Mouse (Mus musculus) small intestine, adult 2 months (tissue): ENCODE data around the gene Tdrd1. TPM values are rescaled to one million over a fixed set of nuclear protein-coding genes. Genes with fewer than 3 reads are reported as not detected.

Source experiments
- H3K27ac ChIP-seq: fragments of 200-500 bp; 2 replicates; pipeline ENCODE4 v1.5.1; 2012; ENCODE audit warnings: low read depth, low read length, control low read depth, inconsistent platforms; ENCODE audit not compliant: insufficient read depth
- H3K27me3 ChIP-seq: fragments of 200-500 bp; 2 replicates; pipeline ENCODE4 v1.6.1; 2012; ENCODE audit warnings: mild to moderate bottlenecking, moderate library complexity, low read length, inconsistent platforms; ENCODE audit not compliant: control insufficient read depth, insufficient read depth
- H3K36me3 ChIP-seq: fragments of 200-500 bp; 2 replicates; pipeline ENCODE4 v1.6.1; 2012; ENCODE audit warnings: mild to moderate bottlenecking, low read length, control low read depth, inconsistent platforms; ENCODE audit not compliant: control insufficient read depth, insufficient read depth
- H3K4me1 ChIP-seq: fragments of 200-500 bp; 2 replicates; pipeline ENCODE4 v1.6.1; 2012; ENCODE audit warnings: low read length, inconsistent platforms, mixed read lengths; ENCODE audit not compliant: control insufficient read depth, insufficient read depth, insufficient read length
- H3K4me3 ChIP-seq: fragments of 200-500 bp; 2 replicates; pipeline ENCODE4 v1.5.1; 2012; ENCODE audit warnings: low read depth, mild to moderate bottlenecking, control low read depth, inconsistent platforms, low read length, moderate library complexity
- CTCF ChIP-seq: fragments of 200-500 bp; IDR thresholded peaks from 2 replicates; pipeline ENCODE4 v1.5.1; 2012; ENCODE audit warnings: low read depth, mild to moderate bottlenecking, control low read depth, inconsistent platforms, low read length, moderate library complexity, mixed read lengths; ENCODE audit not compliant: insufficient replicate concordance, insufficient read length; ENCODE audit errors: extremely low read depth
- POLR2A ChIP-seq: fragments of 200-500 bp; IDR thresholded peaks from 2 replicates; pipeline ENCODE4 v1.6.1; 2012; ENCODE audit warnings: low read depth, mild to moderate bottlenecking, control low read depth, inconsistent platforms, low read length, moderate library complexity
- WGBS: fragments of 180-500 bp; shearing (Covaris S2); methylation state at CpG from one replicate; pipeline ENCODE4 v1.1.7; 2018; 5-methylcytosine and 5-hydroxymethylcytosine counted together
- polyA plus RNA-seq: library from polyadenylated mRNA; depleted of rRNA; stranded (reverse); fragments of >200 nt; gene quantifications from 2 replicates; pipeline ENCODE4 v1.2.3, GENCODE M21; 2012

Gene Tdrd1
- polyA plus RNA-seq, 1 experiment, result 0.10 TPM

DNA sequence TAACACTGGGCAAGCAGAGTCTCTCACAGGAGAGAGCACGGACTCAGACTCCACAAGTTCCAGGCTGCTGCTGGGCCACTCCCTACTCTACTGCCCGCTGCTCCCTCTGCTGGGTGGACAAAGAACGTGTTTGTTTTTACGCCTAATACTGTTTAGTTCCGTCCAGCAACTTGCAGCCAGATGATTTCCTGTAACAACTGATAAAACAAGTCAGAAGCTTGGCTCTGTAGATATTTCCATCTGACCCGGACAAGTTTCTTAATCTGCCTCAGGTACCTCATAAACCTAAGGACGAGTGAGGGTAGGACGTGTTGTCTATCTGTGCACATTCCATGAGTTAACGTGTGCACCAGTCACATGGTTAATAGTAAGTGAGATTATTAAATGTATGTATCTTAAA, 14.4 kb upstream of the Tdrd1 start:
- peaks cover 37% of the 10 kb centered on the region for H3K36me3 ChIP-seq
- H3K4me3 ChIP-seq, result no peak overlapping the region
- H3K27me3 ChIP-seq, result no peaks in the 10 kb centered on the region
- peaks cover 25% of the 10 kb centered on the region for H3K4me1 ChIP-seq
- no peak for TF ChIP-seq POLR2A
- TF ChIP-seq CTCF, result peak; percentile 69; the same call in 1 of the 2 replicates
- 14% methylated on average over 9 of the region's 9 CpGs for WGBS
- peak overlapping the region; percentile 28; the same call in 1 of the 2 replicates for H3K27ac ChIP-seq

DNA sequence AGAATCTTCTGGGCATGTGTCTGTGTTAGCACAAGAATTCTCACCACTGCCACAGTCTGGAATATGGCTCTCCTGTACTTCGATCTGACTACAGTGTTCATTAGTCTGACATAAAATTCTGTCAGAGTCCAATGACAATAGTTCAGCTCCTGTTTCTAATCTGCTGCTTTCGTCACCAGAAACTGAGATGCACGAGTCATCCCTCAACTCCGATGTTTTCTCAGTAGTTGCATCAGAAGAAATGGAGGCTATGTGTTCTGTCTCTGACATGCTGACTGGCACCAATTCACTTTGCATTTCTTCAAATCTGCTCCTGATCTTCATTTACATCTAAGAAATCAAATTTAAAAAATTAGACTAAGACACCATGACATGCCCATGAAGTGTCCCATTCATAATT, 12.6 kb upstream of the Tdrd1 start:
- H3K4me3 ChIP-seq, result no peak overlapping the region
- peaks cover 23% of the 10 kb centered on the region for H3K36me3 ChIP-seq
- H3K27ac ChIP-seq, result no peak overlapping the region
- TF ChIP-seq CTCF (no peak), POLR2A (no peak)
- WGBS, result 67% methylated on average over 4 of the region's 4 CpGs
- peaks cover 32% of the 10 kb centered on the region for H3K4me1 ChIP-seq
- H3K27me3 ChIP-seq, result no peaks in the 10 kb centered on the region

DNA sequence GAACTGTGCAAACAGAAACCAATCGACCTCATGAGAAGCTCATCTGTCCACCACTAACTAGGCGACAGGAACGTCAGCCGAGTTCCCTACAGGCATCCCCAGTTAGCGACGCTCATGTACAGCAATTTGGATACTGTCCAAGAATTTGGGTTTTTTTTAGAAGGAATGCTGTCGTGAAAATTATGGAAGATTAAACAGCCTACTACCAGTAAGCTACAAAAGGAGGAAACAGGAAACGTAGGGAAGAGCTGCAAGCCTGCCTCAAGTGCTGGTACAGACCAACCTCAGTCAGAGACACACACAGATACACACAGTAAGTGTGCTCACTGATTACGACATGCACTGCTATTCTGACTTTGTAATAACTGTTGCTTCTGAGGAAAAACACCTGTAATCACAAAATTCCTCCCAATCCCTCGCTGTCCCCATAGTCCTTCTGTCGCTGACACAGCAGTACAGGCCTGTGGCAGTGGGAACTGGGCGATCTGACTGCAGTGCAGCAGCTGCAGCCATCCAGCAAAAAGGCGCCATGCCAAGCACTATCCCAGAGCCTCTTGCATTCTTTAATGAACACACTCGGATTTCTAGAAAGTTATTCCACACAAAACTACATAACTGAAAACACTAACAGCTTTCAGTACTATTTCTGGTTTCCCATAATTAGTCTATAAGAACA, 8.0 kb upstream of the Tdrd1 start:
- Histone ChIP-seq H3K36me3 (peaks cover 6% of the 10 kb centered on the region), H3K4me3 (no peak overlapping the region), H3K27ac (peak overlapping the region; percentile 0; the same call in 1 of the 2 replicates), H3K27me3 (no peaks in the 10 kb centered on the region), H3K4me1 (peaks cover 26% of the 10 kb centered on the region; the same call in 1 of the 2 replicates)
- TF ChIP-seq CTCF (no peak), POLR2A (no peak)
- WGBS, result 46% methylated on average over 14 of the region's 14 CpGs

DNA sequence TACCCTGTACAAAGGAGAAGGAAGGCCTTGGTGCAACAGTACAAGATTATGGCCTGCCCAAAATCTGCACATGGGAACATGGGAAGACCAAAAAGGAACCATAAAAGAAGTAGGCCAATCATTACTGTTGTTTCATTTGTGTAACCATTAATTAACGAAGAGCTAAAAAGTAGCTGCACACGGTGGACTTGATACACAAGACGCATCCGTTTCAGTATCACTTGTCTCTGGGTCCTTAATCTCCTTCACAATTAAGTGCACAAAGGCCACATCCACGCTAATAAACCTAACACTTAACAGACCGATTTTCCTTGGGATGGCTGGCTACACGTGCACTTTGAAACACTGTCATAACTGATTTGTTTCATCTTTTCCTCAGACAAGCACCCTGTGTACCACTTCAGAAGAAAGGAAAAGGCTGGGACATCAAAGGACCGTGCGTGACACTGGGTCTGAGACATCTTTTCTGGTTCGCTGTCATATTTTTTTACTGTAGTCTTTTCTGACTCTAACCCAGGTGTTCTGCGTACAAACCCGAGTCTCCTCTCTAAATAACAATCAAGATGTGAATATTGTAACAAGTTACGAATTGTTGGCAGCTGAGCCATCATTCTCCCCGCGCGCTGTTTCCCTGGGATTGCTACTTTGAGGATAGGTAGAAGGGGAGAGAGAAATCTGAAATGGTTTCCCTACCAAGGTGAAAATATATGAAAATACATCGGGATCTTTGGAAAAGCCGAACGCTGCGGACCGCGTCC, 4.8 kb upstream of the Tdrd1 start:
- Histone ChIP-seq H3K27ac (peak overlapping the region; percentile 89), H3K4me3 (peak overlapping the region; percentile 97), H3K27me3 (no peaks in the 10 kb centered on the region), H3K36me3 (no peaks in the 10 kb centered on the region), H3K4me1 (peaks cover 20% of the 10 kb centered on the region; the same call in 1 of the 2 replicates)
- TF ChIP-seq POLR2A (no peak), CTCF (no peak)
- WGBS, result 3% methylated on average over 22 of the region's 22 CpGs

DNA sequence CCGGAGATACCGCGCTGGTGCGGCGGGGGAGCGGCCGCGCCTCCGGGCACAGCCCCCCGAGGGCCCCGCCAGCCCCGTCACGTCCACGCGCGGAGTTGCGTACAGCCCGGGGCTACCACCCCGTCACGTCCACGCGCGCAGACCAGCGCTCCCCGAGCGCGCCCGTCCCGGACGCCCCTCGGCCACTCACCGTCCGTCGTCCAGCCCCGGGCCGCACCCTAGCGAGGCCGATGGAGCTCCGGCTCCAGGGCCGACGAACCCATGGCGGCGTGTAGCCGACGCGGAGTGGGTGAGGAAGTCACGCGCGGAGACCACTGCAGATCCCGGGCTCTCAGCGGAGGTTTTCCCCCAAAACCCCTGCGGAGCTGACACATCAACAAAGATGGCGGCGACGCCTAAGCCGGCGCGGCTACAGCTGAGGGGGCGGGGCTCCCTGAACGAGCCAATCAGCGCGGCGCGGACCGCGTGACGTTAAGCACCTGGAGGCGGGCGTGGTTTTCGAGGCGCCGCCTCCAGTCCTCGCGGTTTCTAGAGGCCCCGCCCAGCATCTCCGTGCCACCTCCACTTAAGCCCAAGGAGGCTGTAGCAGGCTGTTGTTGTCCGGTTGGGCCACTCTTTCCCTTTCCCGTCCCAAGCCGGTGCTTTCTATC, 4.1 kb upstream of the Tdrd1 start, which contains the start of gene Ccdc186:
Gene Ccdc186 (minus strand): TSS at position 393 of the 650 bp plus-strand sequence.
- under 1% methylated on average over 79 of the region's 79 CpGs for WGBS
- H3K4me1 ChIP-seq, result peaks cover 14% of the 10 kb centered on the region

DNA sequence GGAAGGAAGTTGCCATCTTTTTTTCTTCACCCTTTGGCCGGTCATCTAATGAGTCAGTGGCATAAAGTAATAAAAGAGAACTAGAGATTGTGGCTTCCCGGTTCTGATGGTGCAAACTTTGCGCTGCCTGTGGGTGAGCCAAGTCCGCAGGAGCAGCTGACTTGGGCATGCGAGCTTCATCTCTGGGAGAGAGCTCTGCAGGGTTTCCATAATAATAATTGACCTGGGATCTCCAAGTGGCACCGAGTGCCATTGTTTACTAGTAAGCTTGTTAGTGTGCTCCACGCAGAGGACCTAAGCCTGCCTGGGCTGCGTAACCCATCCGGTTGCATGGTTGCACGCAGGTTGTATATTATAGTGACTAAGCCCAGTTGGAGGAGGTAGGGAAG, 3.6 kb upstream of the Tdrd1 start:
- no peaks in the 10 kb centered on the region for H3K27me3 ChIP-seq
- no peak for TF ChIP-seq POLR2A
- TF ChIP-seq CTCF, result no peak
- peaks cover 10% of the 10 kb centered on the region for H3K4me1 ChIP-seq
- 5% methylated on average over 10 of the region's 10 CpGs for WGBS
- H3K4me3 ChIP-seq, result peak overlapping the region; percentile 97
- no peaks in the 10 kb centered on the region for H3K36me3 ChIP-seq
- H3K27ac ChIP-seq, result peak overlapping the region; percentile 88

More for the DNA sequence above, 4.1 kb upstream of the Tdrd1 start, which contains the start of gene Ccdc186:
- Histone ChIP-seq H3K36me3 (no peaks in the 10 kb centered on the region), H3K4me3 (peak within 1 kb of the TSS; percentile 97), H3K27me3 (no peaks in the 10 kb centered on the region), H3K27ac (peak within 1 kb of the TSS; percentile 89)
- no peak for TF ChIP-seq CTCF
- TF ChIP-seq POLR2A, result peak; percentile 79

DNA sequence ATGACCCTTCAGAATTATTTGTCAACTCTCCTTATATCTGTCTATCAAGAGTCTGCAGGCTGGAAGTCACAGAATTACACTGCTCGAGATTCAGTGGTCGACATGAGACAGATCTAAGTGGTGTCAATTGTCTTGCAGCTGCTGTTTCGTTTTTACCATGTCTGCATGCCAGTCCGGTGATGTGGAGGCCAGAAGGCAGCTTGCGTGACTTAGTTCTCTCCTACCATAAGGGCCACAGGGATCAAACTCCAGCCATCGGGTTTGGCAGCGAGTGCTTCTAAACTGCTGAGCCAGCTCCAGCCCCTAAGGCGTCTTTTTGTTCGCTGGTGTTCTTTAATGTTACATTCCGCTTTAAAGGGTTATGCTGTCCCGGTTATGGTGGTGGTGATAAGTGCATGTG, 2.3 kb downstream of the Tdrd1 start:
- H3K27ac ChIP-seq, result no peak overlapping the region
- H3K4me3 ChIP-seq, result no peak overlapping the region
- 89% methylated on average over 11 of the region's 11 CpGs for WGBS
- no peak for TF ChIP-seq CTCF
- TF ChIP-seq POLR2A, result no peak
- no peaks in the 10 kb centered on the region for H3K27me3 ChIP-seq
- no peaks in the 10 kb centered on the region; the same call in 1 of the 2 replicates for H3K4me1 ChIP-seq
- no peaks in the 10 kb centered on the region for H3K36me3 ChIP-seq
